In genomic region chr8:13740323-13740770, GRCm38 (mm10) we compare ENCODE assay signal across 8 mouse cellular contexts. TPM values are rescaled to one million over a fixed set of nuclear protein-coding genes. Genes with fewer than 3 reads are reported as not detected.
DNase-seq lines count a peak whose midpoint lies in the region; ATAC-seq lines count a peak whose summit lies in the region.

No protein-coding gene starts in this region.

- peak overlapping the region; percentile 57 for H3K27ac ChIP-seq in embryonic facial prominence, embryonic 14.5 days (replicated peaks; ENCODE audit: low read depth, low read length)
- H3K27ac ChIP-seq in liver, embryonic 12.5 days, result peak overlapping the region; percentile 90
- H3K27ac ChIP-seq in stomach, embryonic 16.5 days (ENCODE audit: low read length), result peak overlapping the region; percentile 67
- no peak overlapping the region for H3K27ac ChIP-seq in midbrain, embryonic 15.5 days
- H3K27ac ChIP-seq in midbrain, embryonic 14.5 days (replicated peaks; ENCODE audit: low read depth, low read length), result no peak overlapping the region

- ATAC-seq in embryonic facial prominence, embryonic 14.5 days (ENCODE audit: low read depth), result no peak
- ATAC-seq in liver, embryonic 12.5 days, result peak; percentile 57
- peak; percentile 78 for ATAC-seq in stomach, embryonic 16.5 days (ENCODE audit: insufficient read depth, low FRiP score)
- no peak for ATAC-seq in midbrain, embryonic 15.5 days (replicated peaks)
- ATAC-seq in midbrain, embryonic 14.5 days (ENCODE audit: low FRiP score, low TSS enrichment), result no peak

- no peaks in the 10 kb centered on the region for H3K27me3 ChIP-seq in embryonic facial prominence, embryonic 14.5 days (replicated peaks; ENCODE audit: control insufficient read depth, insufficient read depth, low read length)
- H3K27me3 ChIP-seq in liver, embryonic 12.5 days (replicated peaks), result no peaks in the 10 kb centered on the region
- no peaks in the 10 kb centered on the region for H3K27me3 ChIP-seq in stomach, embryonic 16.5 days (ENCODE audit: control insufficient read depth, insufficient read depth, low read length)
- H3K27me3 ChIP-seq in midbrain, embryonic 15.5 days (replicated peaks), result no peaks in the 10 kb centered on the region
- no peaks in the 10 kb centered on the region for H3K27me3 ChIP-seq in midbrain, embryonic 14.5 days (ENCODE audit: control insufficient read depth, insufficient read depth, low read length)

- no peaks in the 10 kb centered on the region for H3K36me3 ChIP-seq in embryonic facial prominence, embryonic 14.5 days (ENCODE audit: control insufficient read depth, insufficient read depth, low read length)
- no peaks in the 10 kb centered on the region for H3K36me3 ChIP-seq in liver, embryonic 12.5 days
- no peaks in the 10 kb centered on the region for H3K36me3 ChIP-seq in stomach, embryonic 16.5 days (ENCODE audit: control insufficient read depth, insufficient read depth, low read length)
- H3K36me3 ChIP-seq in midbrain, embryonic 15.5 days (replicated peaks), result no peaks in the 10 kb centered on the region
- no peaks in the 10 kb centered on the region for H3K36me3 ChIP-seq in midbrain, embryonic 14.5 days (ENCODE audit: control insufficient read depth, insufficient read depth, low read length)

- no peaks in the 10 kb centered on the region for H3K9me3 ChIP-seq in embryonic facial prominence, embryonic 14.5 days (ENCODE audit: control insufficient read depth, low read length)
- no peaks in the 10 kb centered on the region for H3K9me3 ChIP-seq in liver, embryonic 12.5 days (replicated peaks)
- no peaks in the 10 kb centered on the region for H3K9me3 ChIP-seq in stomach, embryonic 16.5 days (replicated peaks; ENCODE audit: control insufficient read depth, low read length)
- H3K9me3 ChIP-seq in midbrain, embryonic 15.5 days, result no peaks in the 10 kb centered on the region
- no peaks in the 10 kb centered on the region for H3K9me3 ChIP-seq in midbrain, embryonic 14.5 days (ENCODE audit: control insufficient read depth, low read length)

- no peak overlapping the region for H3K4me3 ChIP-seq in embryonic facial prominence, embryonic 14.5 days (ENCODE audit: low read depth, low read length)
- 0 out of 2 replicates have a peak overlapping the region, but pooled peaks have one; percentile 12 for H3K4me3 ChIP-seq in liver, embryonic 12.5 days
- H3K4me3 ChIP-seq in stomach, embryonic 16.5 days (replicated peaks; ENCODE audit: low read length), result no peak overlapping the region
- H3K4me3 ChIP-seq in midbrain, embryonic 15.5 days, result no peak overlapping the region
- no peak overlapping the region for H3K4me3 ChIP-seq in midbrain, embryonic 14.5 days (replicated peaks; ENCODE audit: low read depth, low read length)

- H3K9ac ChIP-seq in embryonic facial prominence, embryonic 14.5 days (ENCODE audit: low read depth, low read length), result no peak overlapping the region
- H3K9ac ChIP-seq in liver, embryonic 12.5 days, result peak overlapping the region; percentile 49
- H3K9ac ChIP-seq in stomach, embryonic 16.5 days (ENCODE audit: low read length), result no peak overlapping the region
- no peak overlapping the region for H3K9ac ChIP-seq in midbrain, embryonic 15.5 days
- no peak overlapping the region for H3K9ac ChIP-seq in midbrain, embryonic 14.5 days (replicated peaks; ENCODE audit: low read length)

- 0 out of 2 replicates have a peak, but pooled peaks cover 3% of the 10 kb centered on the region for H3K4me1 ChIP-seq in embryonic facial prominence, embryonic 14.5 days (ENCODE audit: control insufficient read depth, insufficient read depth, low read length)
- peaks cover 39% of the 10 kb centered on the region for H3K4me1 ChIP-seq in liver, embryonic 12.5 days
- H3K4me1 ChIP-seq in stomach, embryonic 16.5 days (ENCODE audit: control insufficient read depth, insufficient read depth, low read length), result 0 out of 2 replicates have a peak, but pooled peaks cover 3% of the 10 kb centered on the region
- H3K4me1 ChIP-seq in midbrain, embryonic 15.5 days, result no peaks in the 10 kb centered on the region
- H3K4me1 ChIP-seq in midbrain, embryonic 14.5 days (ENCODE audit: control insufficient read depth, insufficient read depth, low read length), result no peaks in the 10 kb centered on the region

- peak; percentile 22 for DNase-seq in urinary bladder, postnatal 14 days (ENCODE audit: low spot score)
- no peak for DNase-seq in urinary bladder, postnatal 10 days (ENCODE audit: low spot score)
- peak; percentile 56 for DNase-seq in embryonic facial prominence, embryonic 14.5 days (ENCODE audit: low spot score)
- peak; percentile 33 for DNase-seq in induced T-regulatory cell, adult 2 months (ENCODE audit: low read depth)
- DNase-seq in midbrain, embryonic 14.5 days, result no peak

- no peak overlapping the region for H3K4me2 ChIP-seq in embryonic facial prominence, embryonic 14.5 days (ENCODE audit: low read depth, low read length)
- peak overlapping the region; percentile 63 for H3K4me2 ChIP-seq in liver, embryonic 12.5 days
- peak overlapping the region; percentile 17; the same call in 1 of the 2 replicates for H3K4me2 ChIP-seq in stomach, embryonic 16.5 days (ENCODE audit: low read depth, low read length)
- H3K4me2 ChIP-seq in midbrain, embryonic 15.5 days, result no peak overlapping the region
- H3K4me2 ChIP-seq in midbrain, embryonic 14.5 days (ENCODE audit: low read length), result no peak overlapping the region

- WGBS in embryonic facial prominence, embryonic 14.5 days, result 20% methylated on average over 6 of the region's 6 CpGs
- 8% methylated on average over 6 of the region's 6 CpGs for WGBS in liver, embryonic 12.5 days (ENCODE audit: insufficient replicate concordance)
- 19% methylated on average over 6 of the region's 6 CpGs for WGBS in stomach, embryonic 16.5 days
- 55% methylated on average over 6 of the region's 6 CpGs for WGBS in midbrain, embryonic 15.5 days
- WGBS in midbrain, embryonic 14.5 days, result 65% methylated on average over 6 of the region's 6 CpGs

RNA-seq across cellular contexts. Expression of gene Cdc16, which starts 17.1 kb away (rescaled TPM):
- polyA plus RNA-seq in embryonic facial prominence, embryonic 14.5 days (2014; fragmentation: Nextera tagmentation; extraction: Ambion mirVana), result 221 and 240 TPM in 2 replicates
- polyA plus RNA-seq in liver, embryonic 12.5 days (2016; fragmentation: Nextera tagmentation; extraction: Ambion mirVana), result 86.4 and 87.4 TPM in 2 replicates
- polyA plus RNA-seq in stomach, embryonic 16.5 days (2015; fragmentation: Nextera tagmentation; extraction: Ambion mirVana), result 142 and 153 TPM in 2 replicates
- 161 and 162 TPM in 2 replicates for polyA plus RNA-seq in midbrain, embryonic 15.5 days (2015; fragmentation: Nextera tagmentation; extraction: Ambion mirVana)
- 158 and 207 TPM in 2 replicates for polyA plus RNA-seq in midbrain, embryonic 14.5 days (2014; fragmentation: Nextera tagmentation; extraction: Ambion mirVana)

RNA-seq across cellular contexts. Expression of gene Cfap97d2, which starts 34.7 kb away (rescaled TPM):
- 0.10 and 0.25 TPM in 2 replicates for polyA plus RNA-seq in embryonic facial prominence, embryonic 14.5 days (2014; fragmentation: Nextera tagmentation; extraction: Ambion mirVana)
- polyA plus RNA-seq in liver, embryonic 12.5 days (2016; fragmentation: Nextera tagmentation; extraction: Ambion mirVana), result not detected in 2 replicates
- 0.05 and 0.42 TPM in 2 replicates for polyA plus RNA-seq in stomach, embryonic 16.5 days (2015; fragmentation: Nextera tagmentation; extraction: Ambion mirVana)
- polyA plus RNA-seq in midbrain, embryonic 15.5 days (2015; fragmentation: Nextera tagmentation; extraction: Ambion mirVana), result 1.7 and 2.3 TPM in 2 replicates
- 1.6 and 2.2 TPM in 2 replicates for polyA plus RNA-seq in midbrain, embryonic 14.5 days (2014; fragmentation: Nextera tagmentation; extraction: Ambion mirVana)

RNA-seq across cellular contexts. Expression of gene Upf3a, which starts 45.1 kb away (rescaled TPM):
- polyA plus RNA-seq in embryonic facial prominence, embryonic 14.5 days (2014; fragmentation: Nextera tagmentation; extraction: Ambion mirVana), result 31.9 and 38.5 TPM in 2 replicates
- polyA plus RNA-seq in liver, embryonic 12.5 days (2016; fragmentation: Nextera tagmentation; extraction: Ambion mirVana), result 20.3 and 21.3 TPM in 2 replicates
- 34.8 and 36.7 TPM in 2 replicates for polyA plus RNA-seq in stomach, embryonic 16.5 days (2015; fragmentation: Nextera tagmentation; extraction: Ambion mirVana)
- 39.2 and 44.0 TPM in 2 replicates for polyA plus RNA-seq in midbrain, embryonic 15.5 days (2015; fragmentation: Nextera tagmentation; extraction: Ambion mirVana)
- polyA plus RNA-seq in midbrain, embryonic 14.5 days (2014; fragmentation: Nextera tagmentation; extraction: Ambion mirVana), result 36.4 and 38.1 TPM in 2 replicates

Comparison
In these comparisons a context has a peak if more than half of its experiments do, and no peak if none do; other contexts are left out.
1. DNase-seq: peak in urinary bladder, postnatal 14 days (single experiment), embryonic facial prominence, embryonic 14.5 days (single experiment) and induced T-regulatory cell, adult 2 months (single experiment); none in urinary bladder, postnatal 10 days (single experiment) and midbrain, embryonic 14.5 days (single experiment).
2. ATAC-seq: peak in liver, embryonic 12.5 days (single experiment) and stomach, embryonic 16.5 days (single experiment); none in embryonic facial prominence, embryonic 14.5 days (single experiment), midbrain, embryonic 15.5 days (single experiment) and midbrain, embryonic 14.5 days (single experiment).
3. H3K27ac ChIP-seq: peak in embryonic facial prominence, embryonic 14.5 days (single experiment), liver, embryonic 12.5 days (single experiment) and stomach, embryonic 16.5 days (single experiment); none in midbrain, embryonic 15.5 days (single experiment) and midbrain, embryonic 14.5 days (single experiment).
4. H3K4me2 ChIP-seq: peak in liver, embryonic 12.5 days (single experiment) and stomach, embryonic 16.5 days (single experiment); none in embryonic facial prominence, embryonic 14.5 days (single experiment), midbrain, embryonic 15.5 days (single experiment) and midbrain, embryonic 14.5 days (single experiment).